Mouse (Mus musculus) midbrain, embryonic 16.5 days (tissue): ENCODE measurements around the gene 2410002F23Rik. TPM values are rescaled to one million over a fixed set of nuclear protein-coding genes. Genes with fewer than 3 reads are reported as not detected.
"Not testable (repeated sequence)": the region's sequence is repeated elsewhere in the genome, so short reads cannot be mapped to it uniquely, and the experiment has no call there.

Source experiments
- ATAC-seq: fragments of 200-750 bp; cut with Nextera tagmentation; 2 replicates; pipeline ENCODE4 v1.8.0; 2017; ENCODE audit warnings: moderate TSS enrichment
- H3K27ac ChIP-seq: fragments of 300-500 bp; sonication (generic); 2 replicates; pipeline ENCODE4 v1.5.1; 2014; ENCODE audit warnings: mild to moderate bottlenecking, low read length, mixed read lengths
- H3K27me3 ChIP-seq: fragments of 300-500 bp; sonication (generic); 2 replicates; pipeline ENCODE4 v1.6.1; 2014; ENCODE audit warnings: low read depth, low read length, mixed read lengths; ENCODE audit not compliant: control insufficient read depth, insufficient read depth
- H3K36me3 ChIP-seq: fragments of 300-500 bp; sonication (generic); 2 replicates; pipeline ENCODE4 v1.6.1; 2014; ENCODE audit warnings: mild to moderate bottlenecking, low read length, moderate library complexity, mixed read lengths; ENCODE audit not compliant: control insufficient read depth, insufficient read depth
- H3K4me1 ChIP-seq: fragments of 300-500 bp; sonication (generic); 2 replicates; pipeline ENCODE4 v1.6.1; 2014; ENCODE audit warnings: mild to moderate bottlenecking, low read length, mixed read lengths; ENCODE audit not compliant: control insufficient read depth, insufficient read depth
- H3K4me2 ChIP-seq: fragments of 300-500 bp; sonication (generic); 2 replicates; pipeline ENCODE4 v1.6.1; 2014; ENCODE audit warnings: mild to moderate bottlenecking, low read length, mixed read lengths
- H3K4me3 ChIP-seq: fragments of 300-500 bp; sonication (generic); 2 replicates; pipeline ENCODE4 v1.5.1; 2014; ENCODE audit warnings: low read depth, mild to moderate bottlenecking, low read length, moderate library complexity, mixed read lengths
- H3K9ac ChIP-seq: fragments of 300-500 bp; sonication (generic); 2 replicates; pipeline ENCODE4 v1.6.1; 2014; ENCODE audit warnings: low read depth, low read length, mixed read lengths
- H3K9me3 ChIP-seq: fragments of 300-500 bp; sonication (generic); replicated peaks from 2 replicates; pipeline ENCODE4 v1.6.1; 2014; ENCODE audit warnings: mild to moderate bottlenecking, low read length, mixed read lengths; ENCODE audit not compliant: control insufficient read depth, poor library complexity, severe bottlenecking
- WGBS: fragments of 180-500 bp; shearing (Covaris S2); extraction: QIAGEN DNeasy Blood & Tissue Kit; methylation state at CpG from one replicate; pipeline ENCODE4 v1.1.7; 2014; 5-methylcytosine and 5-hydroxymethylcytosine counted together
- polyA plus RNA-seq: library from polyadenylated mRNA; unstranded; fragments of >200 nt; fragmentation: Nextera tagmentation; extraction: Ambion mirVana; gene quantifications from 2 replicates; pipeline ENCODE4 v1.2.1, GENCODE M21; 2015

2410002F23Rik gene
- polyA plus RNA-seq, 1 experiment from 2014 or later, result 237 TPM

DNA sequence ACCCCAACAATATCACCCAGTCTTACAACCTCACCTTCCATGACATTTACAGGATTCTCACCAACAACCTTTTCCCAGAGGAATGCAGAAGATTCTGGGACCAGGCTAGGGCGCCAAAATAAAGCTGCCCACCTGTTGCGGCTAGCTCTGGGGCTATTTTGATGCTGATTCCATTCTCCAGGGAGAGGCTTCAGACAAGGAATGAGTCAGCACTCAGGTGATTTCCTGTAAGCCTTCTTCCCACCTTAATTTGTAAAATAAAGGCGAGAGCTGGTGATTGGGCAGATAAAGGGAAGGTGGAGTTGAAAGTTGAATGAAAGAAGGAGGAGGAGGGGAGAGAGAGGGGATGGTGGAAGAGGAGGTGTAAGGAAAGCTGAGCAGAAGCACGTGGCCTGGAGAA is 44.9 kb downstream of the 2410002F23Rik start:
- H3K4me1 ChIP-seq, result no peaks in the 10 kb centered on the region
- 53% methylated on average over 4 of the region's 4 CpGs for WGBS
- no peak for ATAC-seq

DNA sequence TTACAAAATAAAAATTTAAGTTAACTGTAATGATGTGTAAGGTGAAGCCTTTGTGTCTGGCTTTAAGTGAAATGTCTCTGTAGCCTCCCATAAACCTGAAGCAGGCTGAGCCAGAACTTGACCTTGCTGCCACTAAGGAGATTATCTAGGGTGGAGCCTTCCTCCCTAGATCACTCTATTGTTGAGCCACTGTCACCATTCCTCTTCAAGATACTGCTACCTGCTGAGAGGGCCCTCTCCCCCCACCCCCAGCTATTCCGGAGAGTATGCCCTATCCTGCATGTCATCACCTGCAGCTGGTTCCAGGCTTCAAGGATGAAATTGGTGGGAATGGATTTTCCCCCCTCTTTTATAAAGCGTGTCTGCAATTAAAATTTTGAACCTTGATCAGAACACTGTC is 51.0 kb downstream of the 2410002F23Rik start:
- H3K4me2 ChIP-seq, H3K9ac ChIP-seq, H3K4me3 ChIP-seq, ATAC-seq, H3K27me3 ChIP-seq, H3K4me1 ChIP-seq, H3K9me3 ChIP-seq, H3K36me3 ChIP-seq, H3K27ac ChIP-seq: not testable (repeated sequence)
- 70% methylated on average over 2 of the region's 2 CpGs for whole genome bisulfite sequencing

More for the DNA sequence above, 44.9 kb downstream of the 2410002F23Rik start:
- no peaks in the 10 kb centered on the region for H3K36me3 ChIP-seq
- H3K9ac ChIP-seq, result no peak overlapping the region
- H3K4me2 ChIP-seq, result no peak overlapping the region
- H3K27ac ChIP-seq, result no peak overlapping the region
- H3K9me3 ChIP-seq, result no peaks in the 10 kb centered on the region
- no peaks in the 10 kb centered on the region for H3K27me3 ChIP-seq
- no peak overlapping the region for H3K4me3 ChIP-seq

Other genes starting within 250 kb of the 2410002F23Rik start
- not detected in 2 replicates for gene Klk1b26, start 234.6 kb upstream of the 2410002F23Rik start, polyA plus RNA-seq
- not detected in 2 replicates for gene Klk1b27, start 194.4 kb upstream of the 2410002F23Rik start, polyA plus RNA-seq
- not detected in 2 replicates for gene Klk1b21, start 144.4 kb upstream of the 2410002F23Rik start, polyA plus RNA-seq
- not detected in 2 replicates for gene Klk1b22, start 134.0 kb upstream of the 2410002F23Rik start, polyA plus RNA-seq
- not detected in 2 replicates for gene Klk1b16, start 110.0 kb upstream of the 2410002F23Rik start, polyA plus RNA-seq
- gene Klk1b24, start 58.5 kb upstream of the 2410002F23Rik start, polyA plus RNA-seq, result not detected in 2 replicates
- not detected in 2 replicates for gene Klk1b3, start 48.5 kb upstream of the 2410002F23Rik start, polyA plus RNA-seq
- gene Klk1b4, start 39.3 kb upstream of the 2410002F23Rik start, polyA plus RNA-seq, result not detected in 2 replicates
- gene Klk1b5, start 30.8 kb upstream of the 2410002F23Rik start, polyA plus RNA-seq, result not detected in 2 replicates
- not detected in 2 replicates for gene Klk1, start 21.4 kb upstream of the 2410002F23Rik start, polyA plus RNA-seq
- gene Gm36864, start 10.5 kb upstream of the 2410002F23Rik start, polyA plus RNA-seq, result not detected in 2 replicates
- 1.1 and 1.5 TPM in 2 replicates for gene 1700028J19Rik, start within 50 bp of the 2410002F23Rik start, polyA plus RNA-seq
- 0.14 TPM in 1 of 2 replicates, not detected in the other for gene Acp4, start 10.7 kb downstream of the 2410002F23Rik start, polyA plus RNA-seq
- gene Gm15517, start 14.7 kb downstream of the 2410002F23Rik start, polyA plus RNA-seq, result not detected in 2 replicates
- 4.0 and 4.2 TPM in 2 replicates for gene Clec11a, start 60.2 kb downstream of the 2410002F23Rik start, polyA plus RNA-seq
- 35.6 and 36.8 TPM in 2 replicates for gene Shank1, start 63.5 kb downstream of the 2410002F23Rik start, polyA plus RNA-seq
- gene Syt3, start 137.4 kb downstream of the 2410002F23Rik start, polyA plus RNA-seq, result 57.4 and 73.2 TPM in 2 replicates
- gene 1700008O03Rik, start 139.1 kb downstream of the 2410002F23Rik start, polyA plus RNA-seq, result 2.0 and 3.6 TPM in 2 replicates
- gene Lrrc4b, start 182.3 kb downstream of the 2410002F23Rik start, polyA plus RNA-seq, result 14.3 and 15.9 TPM in 2 replicates
- gene Aspdh, start 218.7 kb downstream of the 2410002F23Rik start, polyA plus RNA-seq, result 3.9 and 4.2 TPM in 2 replicates
- gene Josd2, start 221.3 kb downstream of the 2410002F23Rik start, polyA plus RNA-seq, result 39.5 and 39.6 TPM in 2 replicates
- 121 and 137 TPM in 2 replicates for gene Emc10, start 249.8 kb downstream of the 2410002F23Rik start, polyA plus RNA-seq
- gene Fam71e1, start 249.9 kb downstream of the 2410002F23Rik start, polyA plus RNA-seq, result 24.2 and 29.8 TPM in 2 replicates